Mouse (Mus musculus): ENCODE results near the gene Angptl7.

Gene Angptl7

GRCm38 (mm10) chr4:148455477-148456025 lies 44.7 kb downstream of the Angptl7 start:
- no peak for DNase-seq (ENCODE audit: low read depth, low spot score)

- DNase-seq (ENCODE audit: low read depth, low spot score), result no peak
Measured at GRCm38 (mm10) chr4:148453707-148454106, 46.6 kb downstream of the Angptl7 start.

DNA sequence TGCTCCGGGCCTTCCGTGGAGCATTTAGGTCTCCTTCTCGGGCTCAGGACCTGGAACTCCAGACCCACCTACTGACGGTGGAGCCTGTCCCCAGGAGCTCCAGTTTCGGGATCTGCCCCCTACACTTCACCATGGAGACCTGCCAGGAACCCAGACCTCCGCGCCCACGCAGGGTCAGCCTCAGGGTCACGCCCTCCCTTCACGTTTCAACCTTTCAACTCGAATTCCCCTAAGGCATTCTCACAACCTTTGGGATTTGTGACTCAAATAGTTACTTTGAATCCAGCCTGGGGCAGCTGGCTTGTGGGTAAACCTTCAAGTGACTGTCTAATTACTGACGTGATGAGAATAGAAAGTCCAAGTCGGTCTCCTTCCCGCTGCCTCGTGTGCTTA lies 51.4 kb downstream of the Angptl7 start:
- peak; percentile 73 for DNase-seq (ENCODE audit: low read depth, low spot score)

- peak; percentile 99 for DNase-seq (ENCODE audit: low read depth, low spot score)
Measured at GRCm38 (mm10) chr4:148448179-148448852, 51.9 kb downstream of the Angptl7 start, which contains the start of gene Mtor. Gene Mtor (plus strand): TSS chr4:148448611.
